Mouse (Mus musculus): ENCODE data around the gene Syne4.

GRCm38 (mm10) chr7:30335688-30336087 lies 21.1 kb downstream of the Syne4 start:
- TF ChIP-seq TAL1 (IDR thresholded peaks at IDR 0.05; ENCODE audit: low read length) (no peak), GATA1 (IDR thresholded peaks at IDR 0.05; ENCODE audit: low read length) (no peak)
